Mouse (Mus musculus) CH12.LX (cell line): ENCODE measurements around the gene Wwtr1. TPM values are rescaled to one million over a fixed set of nuclear protein-coding genes. Genes with fewer than 3 reads are reported as not detected.

Source experiments
- DNase-seq: peaks from one replicate; pipeline ENCODE4 v3.0.0-alpha.2; 2013; ENCODE audit errors: extremely low read depth
- H3K27ac ChIP-seq: 2 replicates; pipeline ENCODE4 v1.5.1; 2012; ENCODE audit warnings: low read depth, mild to moderate bottlenecking, control low read depth, moderate library complexity; ENCODE audit not compliant: insufficient read depth
- H3K27me3 ChIP-seq: replicated peaks from 2 replicates; pipeline ENCODE3; 2012; ENCODE audit warnings: inconsistent platforms
- H3K36me3 ChIP-seq, 2 experiments: replicated peaks in 1 of 2; 2 replicates each; pipeline versions ENCODE3 to v1.6.1; 2012; ENCODE audit warnings: inconsistent platforms in 1 of 2, low read length in 1 of 2, mild to moderate bottlenecking in 1 of 2, mixed read lengths in 1 of 2, moderate library complexity in 1 of 2; ENCODE audit not compliant: control insufficient read depth in 1 of 2, insufficient read depth in 1 of 2
- H3K4me1 ChIP-seq, 2 experiments: 2 replicates each; pipeline ENCODE4 v1.6.1; 2012; ENCODE audit warnings: inconsistent platforms in 1 of 2, moderate library complexity in 1 of 2; ENCODE audit not compliant: insufficient read depth in 2 of 2, control insufficient read depth in 1 of 2
- H3K4me2 ChIP-seq: 2 replicates; pipeline ENCODE4 v1.6.1; 2012; ENCODE audit warnings: low read depth, mild to moderate bottlenecking, control low read depth; ENCODE audit not compliant: poor library complexity, insufficient read depth, severe bottlenecking
- H3K4me3 ChIP-seq, 3 experiments: fragments of 150-350 bp in 1 of 3; sonication (generic) in 1 of 3; replicated peaks in 1 of 3; 2 replicates each; pipeline versions ENCODE3 to v1.5.1; 2011 to 2012; ENCODE audit warnings: low read depth in 2 of 3, low read length in 2 of 3, mild to moderate bottlenecking in 2 of 3, moderate library complexity in 2 of 3, control low read depth in 1 of 3, improper control_type of control experiment in 1 of 3, inconsistent platforms in 1 of 3, mixed read lengths in 1 of 3; ENCODE audit not compliant: poor library complexity in 1 of 3
- H3K79me2 ChIP-seq: replicated peaks from 2 replicates; pipeline ENCODE4 v1.6.1; 2012; ENCODE audit warnings: mild to moderate bottlenecking, moderate library complexity; ENCODE audit not compliant: control insufficient read depth, poor library complexity, insufficient read depth, severe bottlenecking; ENCODE audit errors: extremely low read depth
- H3K9ac ChIP-seq: 2 replicates; pipeline ENCODE4 v1.6.1; 2012; ENCODE audit warnings: low read depth, mild to moderate bottlenecking, control low read depth, moderate library complexity; ENCODE audit not compliant: insufficient read depth
- H3K9me3 ChIP-seq: replicated peaks from 2 replicates; pipeline ENCODE3; 2012; ENCODE audit warnings: low read length, inconsistent platforms, mixed read lengths
- BHLHE40 ChIP-seq: IDR thresholded peaks from 2 replicates; pipeline ENCODE4 v1.6.1; 2011; ENCODE audit warnings: mild to moderate bottlenecking, low read depth, low read length, improper control_type of control experiment
- CHD1 ChIP-seq: IDR thresholded peaks from 2 replicates; pipeline ENCODE4 v1.6.1; 2012; ENCODE audit warnings: low read depth, low read length, improper control_type of control experiment, inconsistent platforms
- CHD2 ChIP-seq: IDR thresholded peaks from 2 replicates; pipeline ENCODE4 v1.6.1; 2011; ENCODE audit warnings: low read length, improper control_type of control experiment
- CTCF ChIP-seq, 2 experiments: IDR thresholded peaks in 1 of 2; conservative IDR thresholded peaks in 1 of 2; 2 replicates each; pipeline ENCODE4 v1.5.1; 2011 to 2012; ENCODE audit warnings: low read depth in 2 of 2, low read length in 2 of 2, improper control_type of control experiment in 1 of 2, inconsistent platforms in 1 of 2, mild to moderate bottlenecking in 1 of 2, moderate library complexity in 1 of 2
- E2F4 ChIP-seq: IDR thresholded peaks from 2 replicates; pipeline ENCODE4 v1.6.1; 2011; ENCODE audit warnings: low read depth, low read length, improper control_type of control experiment; ENCODE audit not compliant: insufficient replicate concordance
- ELF1 ChIP-seq: IDR thresholded peaks from 2 replicates; pipeline ENCODE4 v1.6.1; 2014; ENCODE audit warnings: low read depth, mild to moderate bottlenecking, inconsistent platforms, low read length, improper control_type of control experiment
- EP300 ChIP-seq: IDR thresholded peaks from 2 replicates; pipeline ENCODE4 v1.6.1; 2011; ENCODE audit warnings: low read length, improper control_type of control experiment
- ETS1 ChIP-seq: conservative IDR thresholded peaks from 2 replicates; pipeline ENCODE4 v1.6.1; 2012; ENCODE audit warnings: low read depth, mild to moderate bottlenecking, inconsistent platforms, low read length, improper control_type of control experiment, moderate library complexity
- GABPA ChIP-seq: IDR thresholded peaks from 2 replicates; pipeline ENCODE4 v1.6.1; 2012; ENCODE audit warnings: low read depth, low read length, improper control_type of control experiment, inconsistent platforms; ENCODE audit not compliant: insufficient replicate concordance
- HCFC1 ChIP-seq: IDR thresholded peaks from 2 replicates; pipeline ENCODE4 v1.6.1; 2012; ENCODE audit warnings: low read depth, mild to moderate bottlenecking, inconsistent platforms, low read length, improper control_type of control experiment
- IRF4 ChIP-seq: IDR thresholded peaks from 2 replicates; pipeline ENCODE4 v1.6.1; 2014; ENCODE audit warnings: low read depth, mild to moderate bottlenecking, inconsistent platforms, low read length, improper control_type of control experiment
- JUN ChIP-seq: IDR thresholded peaks from 2 replicates; pipeline ENCODE4 v1.6.1; 2011; ENCODE audit warnings: low read depth, mild to moderate bottlenecking, low read length, improper control_type of control experiment, moderate library complexity; ENCODE audit not compliant: insufficient read depth
- JUND ChIP-seq: conservative IDR thresholded peaks from 2 replicates; pipeline ENCODE4 v1.6.1; 2011; ENCODE audit warnings: low read depth, low read length, improper control_type of control experiment
- KAT2A ChIP-seq: IDR thresholded peaks from 2 replicates; pipeline ENCODE4 v1.6.1; 2012; ENCODE audit warnings: low read length, improper control_type of control experiment, inconsistent platforms; ENCODE audit not compliant: insufficient replicate concordance
- MAFK ChIP-seq: IDR thresholded peaks from 2 replicates; pipeline ENCODE4 v1.6.1; 2011; ENCODE audit warnings: low read length, improper control_type of control experiment; ENCODE audit not compliant: insufficient replicate concordance
- MAX ChIP-seq: IDR thresholded peaks from 2 replicates; pipeline ENCODE4 v1.6.1; 2011; ENCODE audit warnings: low read length, improper control_type of control experiment
- MAZ ChIP-seq: IDR thresholded peaks from 2 replicates; pipeline ENCODE4 v1.6.1; 2012; ENCODE audit warnings: low read depth, mild to moderate bottlenecking, inconsistent platforms, low read length, improper control_type of control experiment, moderate library complexity
- MEF2A ChIP-seq: IDR thresholded peaks from 2 replicates; pipeline ENCODE4 v1.6.1; 2014; ENCODE audit warnings: low read depth, mild to moderate bottlenecking, inconsistent platforms, low read length, improper control_type of control experiment, borderline replicate concordance
- MXI1 ChIP-seq: IDR thresholded peaks from 2 replicates; pipeline ENCODE4 v1.6.1; 2011; ENCODE audit warnings: mild to moderate bottlenecking, low read depth, low read length, improper control_type of control experiment
- MYC ChIP-seq: IDR thresholded peaks from 2 replicates; pipeline ENCODE4 v1.6.1; 2011; ENCODE audit warnings: low read depth, mild to moderate bottlenecking, improper control_type of control experiment, low read length
- NELFE ChIP-seq: IDR thresholded peaks from 2 replicates; pipeline ENCODE4 v1.6.1; 2011; ENCODE audit warnings: low read depth, low read length, improper control_type of control experiment
- NRF1 ChIP-seq: IDR thresholded peaks from 2 replicates; pipeline ENCODE4 v1.6.1; 2014; ENCODE audit warnings: low read depth, mild to moderate bottlenecking, inconsistent platforms, low read length, improper control_type of control experiment, moderate library complexity
- PAX5 ChIP-seq: IDR thresholded peaks from 2 replicates; pipeline ENCODE4 v1.6.1; 2012; ENCODE audit warnings: low read length, inconsistent platforms, mixed read lengths
- POLR2A ChIP-seq: IDR thresholded peaks from 2 replicates; pipeline ENCODE4 v1.6.1; 2011; ENCODE audit warnings: low read depth, mild to moderate bottlenecking, improper control_type of control experiment, low read length
- POLR2AphosphoS2 ChIP-seq: IDR thresholded peaks from 2 replicates; pipeline ENCODE4 v1.6.1; 2011; ENCODE audit warnings: low read depth, low read length, improper control_type of control experiment
- RAD21 ChIP-seq: IDR thresholded peaks from 2 replicates; pipeline ENCODE4 v1.6.1; 2011; ENCODE audit warnings: low read depth, mild to moderate bottlenecking, low read length, improper control_type of control experiment, moderate library complexity
- RCOR1 ChIP-seq: conservative IDR thresholded peaks from 2 replicates; pipeline ENCODE4 v1.6.1; 2012; ENCODE audit warnings: low read depth, mild to moderate bottlenecking, inconsistent platforms, low read length, improper control_type of control experiment
- SIN3A ChIP-seq: IDR thresholded peaks from 2 replicates; pipeline ENCODE4 v1.6.1; 2012; ENCODE audit warnings: low read length, improper control_type of control experiment, inconsistent platforms
- SMC3 ChIP-seq: IDR thresholded peaks from 2 replicates; pipeline ENCODE4 v1.6.1; 2011; ENCODE audit warnings: low read depth, low read length, improper control_type of control experiment
- TBP ChIP-seq: conservative IDR thresholded peaks from 2 replicates; pipeline ENCODE4 v1.6.1; 2011; ENCODE audit warnings: low read depth, low read length, improper control_type of control experiment
- TCF12 ChIP-seq: IDR thresholded peaks from 2 replicates; pipeline ENCODE4 v1.6.1; 2014; ENCODE audit warnings: low read depth, mild to moderate bottlenecking, inconsistent platforms, low read length, improper control_type of control experiment
- UBTF ChIP-seq: IDR thresholded peaks from 2 replicates; pipeline ENCODE4 v1.6.1; 2012; ENCODE audit warnings: low read depth, mild to moderate bottlenecking, inconsistent platforms, low read length, improper control_type of control experiment, moderate library complexity
- USF1 ChIP-seq: IDR thresholded peaks from 2 replicates; pipeline ENCODE4 v1.6.1; 2014; ENCODE audit warnings: low read depth, mild to moderate bottlenecking, inconsistent platforms, low read length, improper control_type of control experiment
- USF2 ChIP-seq: conservative IDR thresholded peaks from 2 replicates; pipeline ENCODE4 v1.6.1; 2011; ENCODE audit warnings: low read depth, low read length, improper control_type of control experiment
- ZC3H11A ChIP-seq: IDR thresholded peaks from 2 replicates; pipeline ENCODE4 v1.6.1; 2012; ENCODE audit warnings: low read depth, mild to moderate bottlenecking, inconsistent platforms, low read length, improper control_type of control experiment
- ZKSCAN1 ChIP-seq: IDR thresholded peaks from 2 replicates; pipeline ENCODE4 v1.6.1; 2012; ENCODE audit warnings: low read depth, inconsistent platforms, low read length, improper control_type of control experiment, borderline replicate concordance
- ZMIZ1 ChIP-seq: IDR thresholded peaks from 2 replicates; pipeline ENCODE4 v1.6.1; 2012; ENCODE audit warnings: low read depth, mild to moderate bottlenecking, inconsistent platforms, low read length, improper control_type of control experiment
- ZNF384 ChIP-seq: IDR thresholded peaks from 2 replicates; pipeline ENCODE4 v1.6.1; 2012; ENCODE audit warnings: low read depth, low read length, improper control_type of control experiment, inconsistent platforms
- dilution Hi-C: fragments of 300-500 bp; cut with MboI; formaldehyde crosslinking; loops from 2 replicates; pipeline ENCODE4 v1.14.3; 2020; ENCODE audit warnings: low sequenced_read_pairs; ENCODE audit not compliant: extremely low pct_unique_long_range_greater_than_20kb, extremely low pct_ligation_motif_present
- in situ Hi-C: fragments of 300-500 bp; cut with MboI; formaldehyde crosslinking; loops from 3 replicates; pipeline ENCODE4 v1.14.3; 2019; ENCODE audit warnings: low sequenced_read_pairs, low pct_ligation_motif_present, low pct_unique_long_range_greater_than_20kb, mixed read lengths
- polyA plus RNA-seq: library from polyadenylated mRNA; unstranded; fragments of >175 nt; gene quantifications from 2 replicates; pipeline ENCODE4 v1.2.1, GENCODE M21; 2012; ENCODE audit warnings: low read depth; ENCODE audit not compliant: insufficient read length
- total RNA-seq, 2 experiments: library from RNA; depleted of rRNA; stranded (reverse); fragments of 300-350 nt in 1 of 2; fragments of >200 nt in 1 of 2; gene quantifications; 2 replicates each; pipeline ENCODE4 v1.2.3; 2012 to 2014

Gene Wwtr1
- total and polyA plus RNA-seq, 3 experiments = 12.8 to 14.8 (median 13.5) TPM

GRCm38 (mm10) chr3:57533876-57534275, 41.8 kb downstream of the Wwtr1 start:
- no peak overlapping the region for H3K4me3 ChIP-seq
- peaks cover 0 to 8% of the 10 kb centered on the region in 2 experiments for H3K36me3 ChIP-seq
- no peaks in the 10 kb centered on the region for H3K9me3 ChIP-seq
- in situ Hi-C loops = no loop called here
- peak overlapping the region; percentile 87 for H3K9ac ChIP-seq
- peak overlapping the region; percentile 87 for H3K27ac ChIP-seq
- TF ChIP-seq ETS1 (no peak; the same call in 1 of the 2 replicates), TBP (peak; percentile 55; the same call in 1 of the 2 replicates), TCF12 (peak; percentile 34; the same call in 1 of the 2 replicates), JUN (no peak), ZNF384 (no peak), EP300 (peak; percentile 57), NRF1 (no peak), POLR2A (peak; percentile 39; the same call in 1 of the 2 replicates), ZC3H11A (no peak), BHLHE40 (no peak), POLR2AphosphoS2 (no peak), MAX (no peak), CHD2 (no peak), NELFE (peak; percentile 43; the same call in 1 of the 2 replicates), E2F4 (no peak), ELF1 (peak; percentile 57; the same call in 1 of the 2 replicates), CTCF (conservative IDR thresholded peaks at IDR 0.05 in 1 of 2, IDR thresholded peaks at IDR 0.05 in 1 of 2; ENCODE audit: low read depth in 2 of 2, low read length in 2 of 2) (no peak), SIN3A (no peak), ZKSCAN1 (no peak), RAD21 (no peak), SMC3 (no peak), HCFC1 (no peak; the same call in 1 of the 2 replicates), KAT2A (no peak), JUND (no peak), PAX5 (no peak), ZMIZ1 (no peak), MXI1 (no peak), IRF4 (peak; percentile 71), MEF2A (peak; percentile 45; the same call in 1 of the 2 replicates), USF1 (no peak), MYC (peak; percentile 35; the same call in 1 of the 2 replicates), USF2 (no peak), CHD1 (no peak), UBTF (no peak), MAFK (no peak), MAZ (no peak), RCOR1 (no peak), GABPA (no peak)
- no peaks in the 10 kb centered on the region for H3K27me3 ChIP-seq
- dilution Hi-C loops = no loop called here
- peaks cover 6% of the 10 kb centered on the region for H3K79me2 ChIP-seq
- H3K4me2 ChIP-seq = peak overlapping the region; percentile 80
- peak; percentile 68 for DNase-seq
- peaks cover 20 to 89% of the 10 kb centered on the region in 2 experiments for H3K4me1 ChIP-seq
